Mouse (Mus musculus): ENCODE results near the gene Zfp280b. TPM values are rescaled to one million over a fixed set of nuclear protein-coding genes. Genes with fewer than 3 reads are reported as not detected.
A peak's percentile ranks its signal among the peaks of the same experiment; 100 is the strongest.

Zfp280b gene
- polyA plus RNA-seq, 1 experiment from 2014 or later, result 38.1 TPM

- 88% methylated on average over 6 of the region's 6 CpGs for WGBS
- H3K4me1 ChIP-seq, result no peaks in the 10 kb centered on the region
- no peak overlapping the region for H3K27ac ChIP-seq
- H3K9me3 ChIP-seq, result no peaks in the 10 kb centered on the region
- no peak overlapping the region for H3K4me3 ChIP-seq
- H3K36me3 ChIP-seq (replicated peaks), result no peaks in the 10 kb centered on the region
- DNase-seq (ENCODE audit: extremely low spot score, low spot score), result no peak
- no peaks in the 10 kb centered on the region for H3K27me3 ChIP-seq (ENCODE audit: poor library complexity, severe bottlenecking)
Measured at GRCm38 (mm10) chr10:76012922-76013321, 19.5 kb upstream of the Zfp280b start.

GRCm38 (mm10) chr10:76016886-76017285 lies 15.6 kb upstream of the Zfp280b start:
- Histone ChIP-seq H3K27me3 (ENCODE audit: poor library complexity, severe bottlenecking) (no peaks in the 10 kb centered on the region), H3K27ac (no peak overlapping the region), H3K4me1 (no peaks in the 10 kb centered on the region), H3K4me3 (no peak overlapping the region), H3K36me3 (replicated peaks) (no peaks in the 10 kb centered on the region), H3K9me3 (no peaks in the 10 kb centered on the region)
- DNase-seq (ENCODE audit: extremely low spot score, low spot score), result no peak
- WGBS, result 92% methylated on average over 3 of the region's 3 CpGs

- Histone ChIP-seq H3K4me3 (no peak overlapping the region), H3K9me3 (peaks cover 15% of the 10 kb centered on the region), H3K27me3 (ENCODE audit: poor library complexity, severe bottlenecking) (no peaks in the 10 kb centered on the region), H3K36me3 (replicated peaks) (no peaks in the 10 kb centered on the region), H3K4me1 (no peaks in the 10 kb centered on the region), H3K27ac (no peak overlapping the region)
- 83% methylated on average over 3 of the region's 3 CpGs for WGBS
- no peak for DNase-seq (ENCODE audit: extremely low spot score, low spot score)
Measured at GRCm38 (mm10) chr10:76021728-76022127, 10.7 kb upstream of the Zfp280b start.

GRCm38 (mm10) chr10:76023921-76024320 lies 8.5 kb upstream of the Zfp280b start:
- H3K9me3 ChIP-seq, result peaks cover 15% of the 10 kb centered on the region
- no peak overlapping the region for H3K4me3 ChIP-seq
- no peak for DNase-seq (ENCODE audit: extremely low spot score, low spot score)
- H3K36me3 ChIP-seq (replicated peaks), result no peaks in the 10 kb centered on the region
- 91% methylated on average over 6 of the region's 6 CpGs for WGBS
- peaks cover 10% of the 10 kb centered on the region for H3K4me1 ChIP-seq
- no peaks in the 10 kb centered on the region for H3K27me3 ChIP-seq (ENCODE audit: poor library complexity, severe bottlenecking)
- no peak overlapping the region for H3K27ac ChIP-seq

GRCm38 (mm10) chr10:76025470-76026190 lies 6.8 kb upstream of the Zfp280b start:
- peaks cover 15% of the 10 kb centered on the region for H3K9me3 ChIP-seq
- 95% methylated on average over 10 of the region's 10 CpGs for WGBS
- H3K27ac ChIP-seq, result no peak overlapping the region
- DNase-seq (ENCODE audit: extremely low spot score, low spot score), result no peak
- H3K4me1 ChIP-seq, result peaks cover 11% of the 10 kb centered on the region
- no peaks in the 10 kb centered on the region for H3K36me3 ChIP-seq (replicated peaks)
- no peak overlapping the region for H3K4me3 ChIP-seq
- H3K27me3 ChIP-seq (ENCODE audit: poor library complexity, severe bottlenecking), result no peaks in the 10 kb centered on the region

- no peak for DNase-seq (ENCODE audit: extremely low spot score, low spot score)
- Histone ChIP-seq H3K27ac (no peak overlapping the region), H3K9me3 (peaks cover 15% of the 10 kb centered on the region), H3K27me3 (ENCODE audit: poor library complexity, severe bottlenecking) (no peaks in the 10 kb centered on the region), H3K36me3 (replicated peaks) (no peaks in the 10 kb centered on the region), H3K4me3 (no peak overlapping the region), H3K4me1 (peaks cover 16% of the 10 kb centered on the region)
- WGBS, result 66% methylated on average over 12 of the region's 12 CpGs
Measured at GRCm38 (mm10) chr10:76027127-76028015, 5.1 kb upstream of the Zfp280b start.

GRCm38 (mm10) chr10:76028016-76028366 lies 4.5 kb upstream of the Zfp280b start:
- no peak for DNase-seq (ENCODE audit: extremely low spot score, low spot score)
- H3K27ac ChIP-seq, result no peak overlapping the region
- 33% methylated on average over 4 of the region's 4 CpGs for WGBS
- no peaks in the 10 kb centered on the region for H3K36me3 ChIP-seq (replicated peaks)
- peaks cover 15% of the 10 kb centered on the region for H3K9me3 ChIP-seq
- H3K27me3 ChIP-seq (ENCODE audit: poor library complexity, severe bottlenecking), result no peaks in the 10 kb centered on the region
- H3K4me1 ChIP-seq, result peaks cover 16% of the 10 kb centered on the region
- no peak overlapping the region for H3K4me3 ChIP-seq

GRCm38 (mm10) chr10:76028396-76028795 lies 4.1 kb upstream of the Zfp280b start:
- H3K36me3 ChIP-seq (replicated peaks), result no peaks in the 10 kb centered on the region
- H3K4me1 ChIP-seq, result peaks cover 20% of the 10 kb centered on the region
- H3K27ac ChIP-seq, result no peak overlapping the region
- no peak overlapping the region for H3K4me3 ChIP-seq
- 78% methylated on average over 9 of the region's 9 CpGs for WGBS
- DNase-seq (ENCODE audit: extremely low spot score, low spot score), result no peak
- no peaks in the 10 kb centered on the region for H3K27me3 ChIP-seq (ENCODE audit: poor library complexity, severe bottlenecking)
- H3K9me3 ChIP-seq, result peaks cover 15% of the 10 kb centered on the region

- WGBS, result 52% methylated on average over 5 of the region's 5 CpGs
- Histone ChIP-seq H3K27ac (no peak overlapping the region), H3K27me3 (ENCODE audit: poor library complexity, severe bottlenecking) (no peaks in the 10 kb centered on the region), H3K4me3 (no peak overlapping the region), H3K36me3 (replicated peaks) (peaks cover 7% of the 10 kb centered on the region), H3K4me1 (peaks cover 24% of the 10 kb centered on the region), H3K9me3 (peaks cover 11% of the 10 kb centered on the region)
- DNase-seq (ENCODE audit: extremely low spot score, low spot score), result no peak
Measured at GRCm38 (mm10) chr10:76029276-76029675, 3.2 kb upstream of the Zfp280b start.

- 64% methylated on average over 5 of the region's 5 CpGs for WGBS
- no peak for DNase-seq (ENCODE audit: extremely low spot score, low spot score)
- H3K36me3 ChIP-seq (replicated peaks), result peaks cover 19% of the 10 kb centered on the region
- peaks cover under 1% of the 10 kb centered on the region; the same call in 1 of the 2 replicates for H3K9me3 ChIP-seq
- H3K4me3 ChIP-seq, result no peak overlapping the region
- H3K27me3 ChIP-seq (ENCODE audit: poor library complexity, severe bottlenecking), result no peaks in the 10 kb centered on the region
- no peak overlapping the region for H3K27ac ChIP-seq
- H3K4me1 ChIP-seq, result peaks cover 24% of the 10 kb centered on the region
Measured at GRCm38 (mm10) chr10:76030496-76030895, 2.0 kb upstream of the Zfp280b start.

- 56% methylated on average over 14 of the region's 14 CpGs for WGBS
- Histone ChIP-seq H3K27ac (peak overlapping the region; percentile 99), H3K4me1 (peaks cover 24% of the 10 kb centered on the region), H3K4me3 (peak overlapping the region; percentile 93), H3K27me3 (ENCODE audit: poor library complexity, severe bottlenecking) (no peaks in the 10 kb centered on the region), H3K36me3 (replicated peaks) (peaks cover 30% of the 10 kb centered on the region), H3K9me3 (peaks cover 5% of the 10 kb centered on the region)
- no peak for DNase-seq (ENCODE audit: extremely low spot score, low spot score)
Measured at GRCm38 (mm10) chr10:76031511-76032401, 694 bp upstream of the Zfp280b start.

- Histone ChIP-seq H3K4me3 (peak overlapping the region; percentile 93), H3K27me3 (ENCODE audit: poor library complexity, severe bottlenecking) (no peaks in the 10 kb centered on the region), H3K4me1 (peaks cover 17% of the 10 kb centered on the region), H3K27ac (peak overlapping the region; percentile 99), H3K9me3 (peaks cover 5% of the 10 kb centered on the region), H3K36me3 (replicated peaks) (peaks cover 44% of the 10 kb centered on the region)
- DNase-seq (ENCODE audit: extremely low spot score, low spot score), result no peak
- WGBS, result 26% methylated on average over 7 of the region's 7 CpGs
Measured at GRCm38 (mm10) chr10:76033119-76033455, 637 bp downstream of the Zfp280b start.
